ENCODE assay signal across 9 mouse cellular contexts in the genomic region with DNA sequence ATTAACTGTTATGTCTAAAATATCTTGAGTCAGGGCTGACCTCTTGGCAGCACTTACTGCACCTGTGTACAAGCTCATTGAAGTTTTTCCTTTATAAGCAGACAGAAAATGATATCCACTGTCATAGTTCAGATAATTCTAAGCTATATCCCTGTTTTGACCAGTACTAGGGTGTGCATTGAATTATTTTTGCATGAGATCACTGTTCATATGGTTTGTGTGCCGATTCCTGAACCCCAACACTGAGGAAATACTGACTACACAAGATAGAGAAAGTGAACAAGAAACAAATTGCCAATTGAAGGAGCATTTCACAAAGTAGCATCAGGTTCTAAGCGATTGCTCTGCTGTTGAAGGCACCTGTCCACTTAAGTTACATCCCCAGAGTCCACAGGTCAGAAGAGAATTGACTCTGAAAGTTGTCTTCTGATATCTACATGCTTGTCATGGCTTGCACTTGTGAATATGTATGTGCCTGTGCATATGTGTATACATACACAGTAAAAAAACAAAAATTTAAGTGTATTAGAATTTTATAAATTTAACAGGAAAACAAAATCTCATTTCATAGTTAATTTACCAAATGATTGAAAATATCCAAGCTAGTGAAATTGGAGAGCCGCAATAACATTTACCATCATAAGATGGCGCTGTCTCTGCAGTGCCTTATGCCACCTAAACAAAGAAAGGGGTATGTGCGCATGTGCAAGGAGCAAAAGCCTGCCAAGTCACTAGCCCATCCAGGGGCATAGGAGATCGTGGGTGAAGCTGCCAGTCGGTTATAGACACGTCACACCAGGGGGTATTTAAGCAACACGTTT. TPM values are rescaled to one million over a fixed set of nuclear protein-coding genes. Genes with fewer than 3 reads are reported as not detected.
DNase-seq lines count a peak whose midpoint lies in the region; ATAC-seq and TF ChIP-seq lines count a peak whose summit lies in the region.
"Had no signal": no experiment of that assay in that cellular context is flagged by ENCODE, and none has a peak within 500 bp of the region (broad histone marks: within the 10 kb centered on the region; RNA-seq: fewer than 3 reads in every experiment).

No protein-coding gene starts in this region.

- H3K79me2 ChIP-seq in heart, adult 2 months (replicated peaks; ENCODE audit: control insufficient read depth, insufficient read depth, low read length) = no peaks in the 10 kb centered on the region

- H3K9me3 ChIP-seq in kidney, embryonic 15.5 days (replicated peaks) = no peaks in the 10 kb centered on the region
- H3K9me3 ChIP-seq in midbrain, postnatal 0 days (ENCODE audit: low read length) = no peaks in the 10 kb centered on the region

- intact Hi-C loops in heart, adult 2 months (cut with DNase I) = loop anchor here (10.0 kb wide), 1 partner anchor 53 kb away; the partner anchor contains the start of gene Glipr1l2

- no peak for TF ChIP-seq POLR2A in heart, adult 2 months (IDR thresholded peaks at IDR 0.05; ENCODE audit: insufficient read depth, low read depth, low read length)

- TF ChIP-seq CTCF in heart, adult 2 months (IDR thresholded peaks at IDR 0.05) = peak; percentile 53
- TF ChIP-seq CTCF in midbrain, postnatal 0 days (IDR thresholded peaks at IDR 0.05) = peak; percentile 86

- no peak for TF ChIP-seq EP300 in heart, adult 2 months (IDR thresholded peaks at IDR 0.05; ENCODE audit: insufficient read depth, low read depth, low read length)

- no peak overlapping the region for H3K9ac ChIP-seq in heart, adult 2 months (ENCODE audit: low read depth, low read length)
- H3K9ac ChIP-seq in kidney, embryonic 15.5 days = no peak overlapping the region
- peak overlapping the region; percentile 33; the same call in 1 of the 2 replicates for H3K9ac ChIP-seq in midbrain, postnatal 0 days (replicated peaks; ENCODE audit: low read length, poor library complexity, severe bottlenecking)

- no peaks in the 10 kb centered on the region for H3K36me3 ChIP-seq in heart, adult 2 months (ENCODE audit: control insufficient read depth, insufficient read depth, low read length)
- no peaks in the 10 kb centered on the region for H3K36me3 ChIP-seq in kidney, embryonic 15.5 days
- no peaks in the 10 kb centered on the region for H3K36me3 ChIP-seq in midbrain, postnatal 0 days (ENCODE audit: insufficient read depth, low read length)

- H3K4me3 ChIP-seq in heart, adult 2 months = no peak overlapping the region
- H3K4me3 ChIP-seq in kidney, embryonic 15.5 days (replicated peaks) = peak overlapping the region; percentile 35
- H3K4me3 ChIP-seq in midbrain, postnatal 0 days (ENCODE audit: low read depth, low read length) = peak overlapping the region; percentile 29

- no peaks in the 10 kb centered on the region for H3K4me1 ChIP-seq in heart, adult 2 months (ENCODE audit: control insufficient read depth, insufficient read depth, low read length)
- H3K4me1 ChIP-seq in kidney, embryonic 15.5 days = no peaks in the 10 kb centered on the region
- no peaks in the 10 kb centered on the region for H3K4me1 ChIP-seq in midbrain, postnatal 0 days (ENCODE audit: insufficient read depth, low read length)

- peak; percentile 79 for ATAC-seq in frontal cortex, adult (ENCODE audit: low TSS enrichment)
- peak; percentile 86 for ATAC-seq in kidney, embryonic 15.5 days (replicated peaks; ENCODE audit: low FRiP score)
- ATAC-seq in midbrain, postnatal 0 days (ENCODE audit: low FRiP score) = peak; percentile 83; the same call in 1 of the 2 replicates

- WGBS in heart, adult 2 months = 16% methylated on average over 9 of the region's 9 CpGs
- WGBS in kidney, embryonic 15.5 days = 18% methylated on average over 9 of the region's 9 CpGs
- 14% methylated on average over 9 of the region's 9 CpGs for WGBS in midbrain, postnatal 0 days

- peak in 1 of 2 experiments; percentile 10 for DNase-seq in heart, adult 2 months
- DNase-seq in heart, adult 11 months = no peak
- peak; percentile 84 for DNase-seq in brain, adult 2 months (ENCODE audit: low read depth, low spot score)
- DNase-seq in liver = peak; percentile 61
- peak; percentile 94 for DNase-seq in midbrain, postnatal 0 days (ENCODE audit: low spot score)
- DNase-seq in urinary bladder, adult 18-20 months (ENCODE audit: low spot score in 2 of 2) = no peak

- peak overlapping the region; percentile 54 for H3K4me2 ChIP-seq in kidney, embryonic 15.5 days
- peak overlapping the region; percentile 41 for H3K4me2 ChIP-seq in midbrain, postnatal 0 days (ENCODE audit: low read depth, low read length, poor library complexity, severe bottlenecking)

- no peak overlapping the region for H3K27ac ChIP-seq in heart, adult 2 months
- no peak overlapping the region for H3K27ac ChIP-seq in kidney, embryonic 15.5 days
- no peak overlapping the region for H3K27ac ChIP-seq in midbrain, postnatal 0 days (ENCODE audit: low read depth, low read length)

- no peaks in the 10 kb centered on the region for H3K27me3 ChIP-seq in heart, adult 2 months (ENCODE audit: control insufficient read depth, insufficient read depth, low read length)
- no peaks in the 10 kb centered on the region for H3K27me3 ChIP-seq in kidney, embryonic 15.5 days
- H3K27me3 ChIP-seq in midbrain, postnatal 0 days (ENCODE audit: insufficient read depth, low read length) = no peaks in the 10 kb centered on the region

RNA-seq across cellular contexts. Expression of gene Glipr1l3, which starts 21.9 kb away (rescaled TPM):
- total RNA-seq in heart, adult 2 months (2021) = not detected
- not detected in 2 replicates for polyA plus RNA-seq in heart, adult 2 months (2012; rRNA removed)
- polyA plus RNA-seq in kidney, embryonic 15.5 days (2015; fragmentation: Nextera tagmentation; extraction: Ambion mirVana) = not detected in 2 replicates
- total RNA-seq in midbrain, postnatal 0 days (2014; rRNA removed) = 0.61 and 1.6 TPM in 2 replicates
- 0.58 and 0.59 TPM in 2 replicates for polyA plus RNA-seq in midbrain, postnatal 0 days (2015; fragmentation: Nextera tagmentation; extraction: Ambion mirVana)
- polyA plus RNA-seq: stomach, embryonic 14.5 days had no signal

RNA-seq across cellular contexts. Expression of gene Caps2, which starts 25.2 kb away (rescaled TPM):
- not detected for total RNA-seq in heart, adult 2 months (2021)
- polyA plus RNA-seq in heart, adult 2 months (2012; rRNA removed) = not detected in 2 replicates
- polyA plus RNA-seq in kidney, embryonic 15.5 days (2015; fragmentation: Nextera tagmentation; extraction: Ambion mirVana) = 0.40 and 0.86 TPM in 2 replicates
- 0.61 and 0.93 TPM in 2 replicates for total RNA-seq in midbrain, postnatal 0 days (2014; rRNA removed)
- polyA plus RNA-seq in midbrain, postnatal 0 days (2015; fragmentation: Nextera tagmentation; extraction: Ambion mirVana) = 0.43 and 0.52 TPM in 2 replicates

RNA-seq across cellular contexts. Expression of gene Glipr1l2, which starts 55.1 kb away (rescaled TPM):
- not detected for total RNA-seq in heart, adult 2 months (2021)
- polyA plus RNA-seq in heart, adult 2 months (2012; rRNA removed) = not detected in 2 replicates
- not detected in 2 replicates for polyA plus RNA-seq in kidney, embryonic 15.5 days (2015; fragmentation: Nextera tagmentation; extraction: Ambion mirVana)
- total RNA-seq in midbrain, postnatal 0 days (2014; rRNA removed) = not detected in 2 replicates
- not detected in 2 replicates for polyA plus RNA-seq in midbrain, postnatal 0 days (2015; fragmentation: Nextera tagmentation; extraction: Ambion mirVana)
- polyA plus RNA-seq: stomach, embryonic 14.5 days had no signal

Comparison
In these comparisons a context has a peak if more than half of its experiments do, and no peak if none do; other contexts are left out.
1. DNase-seq: peak in brain, adult 2 months (single experiment), liver (single experiment) and midbrain, postnatal 0 days (single experiment); none in heart, adult 11 months (single experiment) and urinary bladder, adult 18-20 months (0 of 2).
2. Peak in every context shown above with its lines, with median percentiles within 50 percentile points of each other: ATAC-seq.